Mouse (Mus musculus): ENCODE results near the gene Slc12a9. TPM values are rescaled to one million over a fixed set of nuclear protein-coding genes. Genes with fewer than 3 reads are reported as not detected.

The Slc12a9 gene
- polyA plus RNA-seq, 1 experiment from 2014 or later = 8.7 TPM

- H3K36me3 ChIP-seq = no peaks in the 10 kb centered on the region
- WGBS = 19% methylated on average over 9 of the region's 9 CpGs
- H3K4me1 ChIP-seq = peaks cover 36% of the 10 kb centered on the region
- ATAC-seq (ENCODE audit: extremely low read depth, insufficient number of reproducible peaks, low FRiP score, low TSS enrichment) = no peak
- peak overlapping the region; percentile 10; the same call in 1 of the 2 replicates for H3K4me3 ChIP-seq
- peak overlapping the region; percentile 98 for H3K27ac ChIP-seq (replicated peaks)
- peak overlapping the region; percentile 50 for H3K4me2 ChIP-seq
- no peaks in the 10 kb centered on the region; the same call in 1 of the 2 replicates for H3K9me3 ChIP-seq
- H3K9ac ChIP-seq = peak overlapping the region; percentile 63
- H3K27me3 ChIP-seq (replicated peaks) = no peaks in the 10 kb centered on the region
These were observed 12.4 kb upstream of the Slc12a9 start for GRCm38 (mm10) chr5:137345821-137346220.

- H3K4me1 ChIP-seq = peaks cover 46% of the 10 kb centered on the region
- no peak for ATAC-seq (ENCODE audit: extremely low read depth, insufficient number of reproducible peaks, low FRiP score, low TSS enrichment)
- no peaks in the 10 kb centered on the region for H3K36me3 ChIP-seq
- no peak overlapping the region for H3K4me3 ChIP-seq
- H3K27me3 ChIP-seq (replicated peaks) = no peaks in the 10 kb centered on the region
- no peak overlapping the region for H3K4me2 ChIP-seq
- H3K27ac ChIP-seq (replicated peaks) = no peak overlapping the region
- no peaks in the 10 kb centered on the region; the same call in 1 of the 2 replicates for H3K9me3 ChIP-seq
- no peak overlapping the region for H3K9ac ChIP-seq
These were observed 10.5 kb upstream of the Slc12a9 start for GRCm38 (mm10) chr5:137343869-137344268.

DNA sequence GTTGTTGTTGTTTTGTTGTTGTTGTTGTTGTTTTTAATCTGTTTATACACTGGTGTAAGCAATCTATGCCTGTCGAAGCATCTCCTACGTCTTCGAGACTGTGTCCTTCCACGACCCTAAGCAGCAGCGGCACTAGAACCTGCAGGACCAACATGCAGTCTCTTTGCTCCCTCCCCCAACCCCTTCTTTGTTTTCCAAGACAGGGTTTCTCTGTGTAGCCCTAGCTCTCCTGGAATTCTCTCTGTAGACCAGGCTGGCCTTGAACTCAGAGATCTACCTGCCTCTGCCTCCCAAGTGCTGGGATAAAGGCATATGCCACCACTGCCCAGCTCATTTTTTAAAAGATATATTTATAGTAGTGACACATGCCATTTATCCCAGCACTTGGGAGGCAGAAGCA is 10.0 kb upstream of the Slc12a9 start:
- H3K4me2 ChIP-seq = no peak overlapping the region
- H3K27me3 ChIP-seq (replicated peaks) = no peaks in the 10 kb centered on the region
- H3K36me3 ChIP-seq = no peaks in the 10 kb centered on the region
- no peak overlapping the region for H3K27ac ChIP-seq (replicated peaks)
- H3K4me1 ChIP-seq = peaks cover 43% of the 10 kb centered on the region
- no peak overlapping the region for H3K4me3 ChIP-seq
- 82% methylated on average over 5 of the region's 5 CpGs for WGBS
- H3K9ac ChIP-seq = no peak overlapping the region
- no peaks in the 10 kb centered on the region; the same call in 1 of the 2 replicates for H3K9me3 ChIP-seq
- ATAC-seq (ENCODE audit: extremely low read depth, insufficient number of reproducible peaks, low FRiP score, low TSS enrichment) = no peak

DNA sequence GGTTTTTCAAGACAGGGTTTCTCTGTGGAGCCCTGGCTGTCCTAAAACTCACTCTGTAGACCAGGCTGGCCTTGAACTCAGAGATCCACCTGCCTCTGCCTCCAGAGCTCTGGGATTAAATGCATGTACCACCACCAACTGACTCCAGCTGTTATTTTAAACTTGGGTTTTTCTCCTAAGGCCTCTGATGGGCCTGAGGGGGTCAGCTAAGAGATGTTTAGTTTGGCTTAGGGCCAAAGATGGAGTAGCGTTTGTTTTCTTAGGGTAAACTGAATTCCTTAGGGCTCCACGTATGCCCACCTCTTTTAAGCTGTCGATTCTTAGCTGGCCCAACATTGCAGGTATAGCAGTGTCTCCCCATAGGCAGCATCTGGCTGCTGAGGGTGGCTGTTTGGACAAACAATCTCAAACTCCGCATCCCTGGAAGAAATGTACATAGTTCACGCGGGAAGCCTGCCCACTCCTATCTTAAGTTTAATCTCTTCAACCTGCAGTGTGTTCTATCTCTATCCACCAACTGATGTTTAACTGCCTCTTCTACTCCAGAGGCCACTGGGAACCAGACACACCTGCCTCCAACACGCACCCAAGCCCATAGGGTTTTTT is 9.1 kb upstream of the Slc12a9 start:
- no peak overlapping the region for H3K9ac ChIP-seq
- H3K36me3 ChIP-seq = no peaks in the 10 kb centered on the region
- no peak overlapping the region for H3K27ac ChIP-seq (replicated peaks)
- 64% methylated on average over 7 of the region's 7 CpGs for WGBS
- no peaks in the 10 kb centered on the region for H3K27me3 ChIP-seq (replicated peaks)
- no peak overlapping the region for H3K4me2 ChIP-seq
- no peaks in the 10 kb centered on the region; the same call in 1 of the 2 replicates for H3K9me3 ChIP-seq
- H3K4me3 ChIP-seq = no peak overlapping the region
- peaks cover 39% of the 10 kb centered on the region for H3K4me1 ChIP-seq
- ATAC-seq (ENCODE audit: extremely low read depth, insufficient number of reproducible peaks, low FRiP score, low TSS enrichment) = no peak

GRCm38 (mm10) chr5:137340222-137340621 is 6.8 kb upstream of the Slc12a9 start:
- Histone ChIP-seq H3K4me3 (no peak overlapping the region), H3K4me2 (peak overlapping the region; percentile 70; the same call in 1 of the 2 replicates), H3K27ac (replicated peaks) (peak overlapping the region; percentile 88), H3K27me3 (replicated peaks) (no peaks in the 10 kb centered on the region), H3K4me1 (peaks cover 27% of the 10 kb centered on the region), H3K36me3 (no peaks in the 10 kb centered on the region), H3K9ac (peak overlapping the region; percentile 75; the same call in 1 of the 2 replicates), H3K9me3 (no peaks in the 10 kb centered on the region; the same call in 1 of the 2 replicates)
- no peak for ATAC-seq (ENCODE audit: extremely low read depth, insufficient number of reproducible peaks, low FRiP score, low TSS enrichment)
- 60% methylated on average over 6 of the region's 6 CpGs for WGBS

- peak overlapping the region; percentile 75 for H3K9ac ChIP-seq
- H3K9me3 ChIP-seq = no peaks in the 10 kb centered on the region; the same call in 1 of the 2 replicates
- peak overlapping the region; percentile 70 for H3K4me2 ChIP-seq
- peak overlapping the region; percentile 49 for H3K4me3 ChIP-seq
- no peaks in the 10 kb centered on the region for H3K27me3 ChIP-seq (replicated peaks)
- H3K36me3 ChIP-seq = no peaks in the 10 kb centered on the region
- H3K4me1 ChIP-seq = peaks cover 27% of the 10 kb centered on the region
- peak overlapping the region; percentile 88 for H3K27ac ChIP-seq (replicated peaks)
- 12% methylated on average over 22 of the region's 22 CpGs for WGBS
- ATAC-seq (ENCODE audit: extremely low read depth, insufficient number of reproducible peaks, low FRiP score, low TSS enrichment) = no peak
These were observed 6.0 kb upstream of the Slc12a9 start for GRCm38 (mm10) chr5:137339290-137339979.

- Histone ChIP-seq H3K27me3 (replicated peaks) (no peaks in the 10 kb centered on the region), H3K4me1 (peaks cover 27% of the 10 kb centered on the region), H3K27ac (replicated peaks) (peak overlapping the region; percentile 88), H3K9ac (peak overlapping the region; percentile 75), H3K4me2 (peak overlapping the region; percentile 70), H3K9me3 (no peaks in the 10 kb centered on the region), H3K4me3 (peak overlapping the region; percentile 49), H3K36me3 (no peaks in the 10 kb centered on the region)
- no peak for ATAC-seq (ENCODE audit: extremely low read depth, insufficient number of reproducible peaks, low FRiP score, low TSS enrichment)
- WGBS = 3% methylated on average over 11 of the region's 11 CpGs
These were observed 5.4 kb upstream of the Slc12a9 start for GRCm38 (mm10) chr5:137338663-137339289.

DNA sequence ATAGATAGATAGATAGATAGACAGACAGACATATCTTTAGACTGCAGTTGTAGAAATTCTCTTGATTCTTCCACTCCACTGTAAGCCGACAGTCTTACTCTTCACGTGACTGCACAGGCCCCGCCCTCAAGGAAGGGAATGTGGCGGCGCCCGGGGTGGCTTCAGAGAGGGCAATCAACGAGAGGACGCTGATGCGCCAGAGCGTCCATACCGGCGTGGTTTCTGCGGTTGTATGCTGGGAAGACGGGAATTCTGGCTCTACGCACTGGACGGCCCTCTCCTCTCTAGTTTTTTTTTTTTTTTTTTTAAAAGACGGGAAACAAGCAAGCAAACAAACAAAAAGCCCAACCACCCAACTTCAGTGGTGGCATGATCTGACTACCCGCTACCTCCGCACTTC is 4.9 kb upstream of the Slc12a9 start:
- H3K27ac ChIP-seq (replicated peaks) = peak overlapping the region; percentile 88
- H3K4me2 ChIP-seq = peak overlapping the region; percentile 70
- H3K4me1 ChIP-seq = peaks cover 27% of the 10 kb centered on the region
- H3K36me3 ChIP-seq = no peaks in the 10 kb centered on the region
- ATAC-seq (ENCODE audit: extremely low read depth, insufficient number of reproducible peaks, low FRiP score, low TSS enrichment) = peak; percentile 59; the same call in 1 of the 2 replicates
- no peaks in the 10 kb centered on the region for H3K9me3 ChIP-seq
- under 1% methylated on average over 19 of the region's 19 CpGs for WGBS
- H3K9ac ChIP-seq = peak overlapping the region; percentile 75
- H3K4me3 ChIP-seq = peak overlapping the region; percentile 49
- H3K27me3 ChIP-seq (replicated peaks) = no peaks in the 10 kb centered on the region

- H3K36me3 ChIP-seq = no peaks in the 10 kb centered on the region
- no peaks in the 10 kb centered on the region for H3K27me3 ChIP-seq (replicated peaks)
- H3K9ac ChIP-seq = peak overlapping the region; percentile 52; the same call in 1 of the 2 replicates
- no peak overlapping the region for H3K4me2 ChIP-seq
- no peaks in the 10 kb centered on the region for H3K9me3 ChIP-seq
- H3K4me3 ChIP-seq = no peak overlapping the region
- H3K27ac ChIP-seq (replicated peaks) = peak overlapping the region; percentile 32
- WGBS = 31% methylated on average over 8 of the region's 8 CpGs
- H3K4me1 ChIP-seq = peaks cover 32% of the 10 kb centered on the region
- ATAC-seq (ENCODE audit: extremely low read depth, insufficient number of reproducible peaks, low FRiP score, low TSS enrichment) = no peak
These were observed 3.8 kb upstream of the Slc12a9 start for GRCm38 (mm10) chr5:137337190-137337589.

DNA sequence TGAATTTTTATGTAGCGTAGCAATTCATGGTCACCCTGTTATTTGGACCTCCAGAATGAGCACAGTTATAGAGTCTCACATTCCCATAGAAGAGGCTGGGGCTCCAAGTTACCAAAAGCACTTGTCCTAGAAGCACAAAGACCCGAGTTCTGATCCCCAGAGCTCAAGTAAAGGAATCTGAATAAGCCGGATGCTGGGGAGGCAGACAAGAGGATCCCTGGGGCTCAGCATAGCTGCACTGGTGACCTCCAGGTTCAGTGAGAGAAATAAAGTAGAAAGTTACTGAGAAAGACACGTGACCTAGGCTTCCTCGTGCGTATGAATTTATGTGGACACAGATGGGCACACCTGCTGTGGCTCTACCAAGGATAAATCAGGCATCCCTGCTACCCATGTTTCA is 1.7 kb upstream of the Slc12a9 start:
- no peaks in the 10 kb centered on the region for H3K27me3 ChIP-seq (replicated peaks)
- WGBS = 71% methylated on average over 6 of the region's 6 CpGs
- H3K27ac ChIP-seq (replicated peaks) = no peak overlapping the region
- no peak overlapping the region for H3K9ac ChIP-seq
- H3K4me3 ChIP-seq = no peak overlapping the region
- H3K4me1 ChIP-seq = peaks cover 29% of the 10 kb centered on the region
- H3K36me3 ChIP-seq = peaks cover 5% of the 10 kb centered on the region; the same call in 1 of the 2 replicates
- no peak for ATAC-seq (ENCODE audit: extremely low read depth, insufficient number of reproducible peaks, low FRiP score, low TSS enrichment)
- no peaks in the 10 kb centered on the region for H3K9me3 ChIP-seq
- no peak overlapping the region for H3K4me2 ChIP-seq

DNA sequence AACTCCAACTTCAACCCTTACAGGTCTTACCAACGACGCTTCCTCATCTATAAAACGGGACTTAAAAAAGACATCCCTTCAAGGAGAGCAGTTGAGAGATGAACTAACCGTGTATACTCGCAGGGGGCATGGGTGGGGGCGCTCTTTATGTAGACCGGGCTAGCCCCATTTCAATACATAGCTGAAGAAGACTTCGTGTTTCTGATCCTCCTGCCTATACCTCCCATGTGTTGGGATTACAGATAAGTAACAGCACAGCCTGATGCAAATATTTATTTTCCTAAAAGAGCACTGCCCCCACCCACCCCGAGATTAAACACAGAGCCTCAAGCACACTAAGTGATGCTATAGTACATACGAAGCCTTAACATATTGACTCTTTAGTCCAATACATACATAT is 920 bp upstream of the Slc12a9 start:
- Histone ChIP-seq H3K9ac (no peak overlapping the region), H3K9me3 (no peaks in the 10 kb centered on the region), H3K27me3 (replicated peaks) (no peaks in the 10 kb centered on the region), H3K4me3 (peak overlapping the region; percentile 63), H3K36me3 (peaks cover 10% of the 10 kb centered on the region; the same call in 1 of the 2 replicates), H3K4me1 (peaks cover 22% of the 10 kb centered on the region), H3K27ac (replicated peaks) (no peak overlapping the region), H3K4me2 (peak overlapping the region; percentile 86)
- 51% methylated on average over 10 of the region's 10 CpGs for WGBS
- no peak for ATAC-seq (ENCODE audit: extremely low read depth, insufficient number of reproducible peaks, low FRiP score, low TSS enrichment)
